Mouse (Mus musculus) ovary, adult 18-20 months (tissue): ENCODE measurements around the gene Nqo1.
A peak's percentile ranks its signal among the peaks of the same experiment; 100 is the strongest.

Source experiments
- DNase-seq: peaks from one replicate; pipeline ENCODE4 v3.0.0; 2022; ENCODE audit warnings: low spot score, mixed read lengths

The Nqo1 gene

DNA sequence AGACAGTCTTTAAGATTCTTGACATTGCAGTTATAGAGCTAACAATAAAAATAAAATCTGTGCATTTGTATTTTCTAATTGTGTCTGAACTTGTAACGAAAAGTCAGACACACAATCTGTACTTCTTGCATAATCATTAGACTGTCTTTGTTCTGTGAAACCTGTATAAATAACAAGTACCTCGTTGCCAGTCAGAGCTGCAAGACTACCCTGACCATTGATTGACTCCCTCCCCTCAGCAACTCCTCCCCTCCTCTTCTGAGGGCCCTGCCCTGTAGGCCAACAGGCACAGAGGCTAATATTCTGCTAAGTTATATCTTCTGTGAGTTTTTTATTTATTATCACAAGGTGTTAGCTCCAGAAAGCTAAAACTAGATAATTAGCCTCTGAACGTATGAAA is 2.9 kb upstream of the Nqo1 start:
- no peak for DNase-seq

DNA sequence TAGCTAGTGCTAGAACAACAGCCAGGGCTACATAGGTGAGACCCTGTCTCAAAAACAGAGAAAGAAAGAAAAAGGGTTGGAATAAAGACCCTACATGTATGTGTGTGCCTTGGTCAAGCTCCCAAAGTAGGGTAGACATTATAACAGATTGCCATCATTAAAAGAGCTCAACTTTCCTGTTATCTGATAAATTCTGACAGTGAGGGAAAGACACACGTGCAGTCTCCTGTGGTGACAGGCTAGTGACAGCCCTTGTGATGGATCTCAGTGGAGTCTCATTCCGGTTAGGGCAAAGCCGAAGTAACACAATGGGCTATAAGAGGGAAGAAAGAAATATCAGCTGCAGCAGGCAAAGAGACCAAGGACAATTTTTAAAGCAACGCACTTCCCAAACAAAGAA is 1.1 kb upstream of the Nqo1 start:
- no peak for DNase-seq

DNA sequence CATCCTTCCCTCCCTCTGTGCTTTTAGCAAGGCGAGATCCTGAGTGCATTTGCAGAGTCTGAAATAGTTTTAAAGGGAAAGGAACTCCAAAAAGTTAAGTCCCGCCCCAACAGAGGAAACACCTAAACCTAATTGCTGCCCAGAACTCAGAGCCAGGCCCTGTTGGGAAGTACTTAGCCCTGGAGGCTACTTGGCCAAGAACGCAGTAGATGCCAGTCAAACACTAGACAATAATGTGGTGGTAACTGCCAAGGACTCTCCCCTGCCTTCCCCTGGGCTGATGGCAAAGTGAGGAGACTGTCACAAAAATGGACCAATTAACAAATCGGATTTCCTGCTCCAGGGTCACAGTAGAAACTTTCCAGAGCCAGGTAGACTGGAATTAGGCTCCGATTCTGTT is 1.1 kb downstream of the Nqo1 start:
- no peak for DNase-seq

DNA sequence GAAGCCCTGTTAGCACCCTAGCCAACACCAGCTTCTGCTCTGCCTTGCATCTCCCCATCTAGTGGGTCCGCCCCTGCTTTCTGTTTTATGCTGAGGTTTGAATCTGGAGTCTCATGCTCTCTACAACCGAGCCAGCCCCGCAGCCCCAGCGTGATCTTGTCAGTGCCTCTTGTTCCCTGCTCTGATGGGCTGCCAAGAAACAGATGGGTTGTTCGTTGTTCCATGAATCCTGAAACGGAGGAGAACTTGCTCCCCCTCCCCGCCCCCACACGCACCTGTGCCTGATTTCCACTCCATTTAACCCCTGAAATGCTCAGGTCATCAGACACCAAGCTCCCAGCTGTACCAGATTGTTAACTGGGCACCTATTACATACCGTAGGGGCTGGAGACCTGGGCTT is 3.5 kb downstream of the Nqo1 start:
- DNase-seq, result no peak

DNA sequence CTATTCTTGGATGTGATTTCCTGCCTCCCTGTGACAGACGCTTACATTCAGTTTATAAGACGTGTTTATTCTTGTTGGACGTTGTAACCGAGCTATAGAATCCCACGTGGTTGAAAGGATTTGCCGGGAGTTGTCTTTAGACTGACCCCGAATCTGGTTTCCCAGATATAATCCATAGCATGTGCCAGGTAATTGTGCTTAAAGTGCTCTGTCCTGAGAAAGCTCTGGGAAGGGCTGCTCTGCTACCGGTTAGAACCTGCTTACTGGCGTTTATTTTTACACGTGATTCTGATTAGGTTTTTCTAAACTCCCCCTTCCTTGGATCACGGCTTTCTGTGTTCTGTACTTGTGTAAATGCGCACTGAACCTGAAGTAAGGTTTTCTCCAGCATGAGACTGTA is 5.3 kb downstream of the Nqo1 start:
- no peak for DNase-seq

DNA sequence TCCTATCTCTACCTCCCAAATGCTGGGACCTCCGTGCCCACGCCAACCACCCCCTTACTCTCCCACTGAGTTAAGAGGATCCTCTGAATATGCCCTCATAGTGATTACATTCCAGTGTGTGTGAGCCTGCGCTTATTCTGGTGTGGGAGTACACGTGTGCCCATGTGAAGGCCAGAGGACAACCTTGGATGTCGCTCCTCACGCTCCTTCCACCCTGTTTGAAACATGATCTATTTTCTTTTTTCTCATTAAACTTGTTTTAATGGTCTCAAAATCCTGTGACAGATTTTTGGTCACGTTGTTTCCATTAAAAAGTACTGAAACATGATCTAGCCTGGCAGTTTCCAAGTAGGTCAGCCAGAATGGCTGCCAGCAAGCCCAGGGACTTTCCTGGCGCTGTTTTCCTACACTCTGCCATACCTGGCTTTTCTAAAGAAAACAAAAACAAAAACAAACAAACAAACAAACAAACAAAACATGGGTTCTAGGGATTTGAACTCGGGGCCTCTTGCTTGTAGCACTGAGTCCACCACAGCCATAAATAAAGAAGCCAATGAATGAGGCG is 6.8 kb downstream of the Nqo1 start:
- no peak for DNase-seq

DNA sequence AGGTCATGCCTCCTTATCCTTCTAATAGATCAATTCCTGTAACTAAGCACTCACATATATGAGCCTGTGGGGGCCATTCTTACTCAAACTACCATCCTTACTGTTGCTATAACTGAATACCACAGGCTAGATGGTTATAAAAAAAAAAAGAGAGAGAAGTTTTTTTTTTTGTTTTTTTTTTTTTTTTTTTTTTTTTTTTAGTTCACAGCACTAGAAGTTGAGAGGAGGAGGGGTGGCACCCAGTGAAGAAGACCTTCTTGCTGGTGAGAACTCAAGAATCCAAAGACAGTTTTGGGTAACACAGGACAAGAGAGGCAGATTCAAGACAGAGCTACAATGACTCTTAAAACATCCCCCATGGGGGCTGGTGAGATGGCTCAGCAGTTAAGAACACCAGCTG is 7.6 kb downstream of the Nqo1 start:
- DNase-seq, result no peak

DNA sequence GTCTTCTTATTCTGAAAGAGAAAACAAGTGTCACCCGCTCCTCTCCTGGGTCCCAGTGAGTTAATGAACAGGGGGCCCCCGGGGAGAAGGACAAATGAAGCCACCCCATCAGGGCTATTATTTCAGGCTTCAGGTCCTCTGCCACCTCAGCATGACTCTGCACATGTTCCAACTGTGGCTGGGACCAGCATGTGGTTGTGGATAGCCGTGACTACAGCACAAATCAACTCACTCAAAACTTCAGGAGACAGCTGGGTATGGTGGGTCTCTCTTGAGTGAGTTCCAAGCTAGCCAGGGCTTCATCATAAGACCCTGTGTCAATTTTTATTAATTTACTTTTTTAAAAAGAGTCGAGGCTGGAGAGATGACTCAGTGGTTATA is 11.9 kb downstream of the Nqo1 start:
- no peak for DNase-seq

DNA sequence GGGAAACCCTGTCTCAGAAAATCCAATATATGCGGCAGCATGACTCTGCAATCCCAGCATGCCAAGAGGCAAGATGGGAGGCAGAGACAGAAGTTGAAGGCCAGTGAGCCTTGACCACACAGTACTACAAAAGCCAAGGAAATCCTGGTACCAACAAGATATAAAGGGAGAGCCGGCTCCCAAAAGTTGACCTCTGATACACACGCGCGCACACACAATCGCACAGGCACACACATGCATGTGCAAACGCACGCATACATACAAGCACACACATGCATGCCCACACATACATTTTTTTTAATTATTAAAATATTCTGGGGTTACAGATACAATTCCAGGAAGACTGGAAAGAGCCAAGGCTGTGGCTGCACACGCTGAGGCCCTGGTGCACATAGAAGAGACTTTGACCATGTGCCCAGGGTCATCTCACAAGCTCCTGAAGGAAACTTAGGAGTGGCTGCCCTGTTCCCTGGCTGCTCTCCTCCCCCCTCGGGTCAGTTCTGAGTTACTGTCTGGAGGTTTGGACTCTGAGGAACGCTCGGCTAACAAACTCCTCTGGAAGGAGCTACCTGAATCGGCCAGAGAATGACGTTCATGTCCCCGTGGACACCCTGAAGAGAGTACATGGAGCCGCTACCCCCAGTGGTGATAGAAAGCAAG is 12.4 kb downstream of the Nqo1 start:
- peak; percentile 43 for DNase-seq

DNA sequence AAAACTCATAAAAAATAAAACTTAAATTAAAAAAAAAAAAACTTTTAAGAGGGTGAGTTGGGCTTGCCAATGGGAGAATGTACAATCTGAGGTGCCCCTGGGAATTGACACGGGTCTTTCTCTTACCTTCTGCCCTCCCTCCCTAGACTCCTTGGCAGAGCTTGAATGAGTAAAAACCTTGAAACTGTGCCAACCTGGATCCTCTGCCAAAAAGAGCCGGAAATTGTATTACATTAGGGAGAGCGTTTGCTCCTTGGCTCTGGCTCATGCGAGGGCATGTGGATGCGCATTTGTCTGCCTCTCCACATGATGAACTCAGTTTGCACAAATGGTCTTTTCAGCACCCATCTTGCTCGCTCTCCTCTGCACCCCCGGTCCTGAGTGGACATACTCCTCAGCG is 13.4 kb downstream of the Nqo1 start:
- peak; percentile 77 for DNase-seq

DNA sequence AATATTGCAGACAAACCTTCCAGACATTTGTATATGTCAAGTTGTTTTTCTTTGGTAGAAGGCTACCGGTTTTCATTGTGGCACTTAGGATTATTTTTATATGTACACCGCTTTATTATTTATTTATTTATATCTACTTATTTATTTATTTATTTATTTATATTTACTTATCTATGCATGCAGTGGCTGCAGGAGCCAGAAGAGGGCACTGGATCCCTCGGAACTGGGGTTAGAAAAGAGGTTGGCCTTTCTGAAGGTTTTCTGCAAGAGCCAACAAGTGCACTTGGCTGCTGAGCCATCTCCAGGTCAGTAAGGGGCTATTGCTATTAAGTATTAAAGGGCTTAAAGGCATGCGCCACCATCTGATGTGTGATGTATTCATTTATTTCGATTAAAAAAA is 15.1 kb downstream of the Nqo1 start:
- no peak for DNase-seq

DNA sequence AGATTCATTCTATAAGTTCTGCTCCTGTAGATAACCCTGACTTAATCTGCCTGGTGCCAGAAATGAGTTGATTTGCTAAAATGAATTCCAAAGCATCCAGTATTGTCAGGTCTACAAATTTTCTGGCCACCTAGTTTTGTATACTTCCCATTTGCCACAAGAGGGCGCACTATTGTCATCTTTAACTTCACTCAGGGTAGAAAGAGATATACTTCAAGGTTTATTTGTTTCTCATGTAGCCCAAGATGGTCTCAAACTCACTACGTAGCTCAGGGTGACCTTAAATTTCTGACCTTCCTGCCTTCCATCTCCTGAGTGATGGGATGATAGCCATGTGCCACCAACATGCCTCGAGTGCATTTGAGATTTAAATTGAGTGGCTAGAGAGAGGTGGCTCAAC is 16.4 kb downstream of the Nqo1 start:
- DNase-seq, result no peak

DNA sequence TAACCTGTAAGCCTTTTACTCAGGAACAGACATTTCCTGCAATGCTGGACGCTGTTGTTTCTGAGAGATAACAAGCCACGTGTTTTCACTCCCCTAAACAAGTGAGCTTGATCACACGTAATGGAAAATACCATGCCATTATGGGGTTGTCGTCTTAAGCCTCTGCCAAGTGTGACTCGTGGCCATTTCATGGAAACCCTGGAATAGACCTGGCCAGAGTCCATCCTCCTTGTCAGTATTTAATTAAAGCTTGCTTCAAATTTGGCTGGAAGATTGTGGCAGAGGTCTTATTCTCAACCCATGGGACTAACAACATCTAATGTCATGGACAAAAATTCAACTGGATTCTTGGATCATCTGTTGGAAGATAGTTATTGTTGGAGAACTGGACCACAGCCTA is 16.8 kb downstream of the Nqo1 start:
- DNase-seq, result no peak

DNA sequence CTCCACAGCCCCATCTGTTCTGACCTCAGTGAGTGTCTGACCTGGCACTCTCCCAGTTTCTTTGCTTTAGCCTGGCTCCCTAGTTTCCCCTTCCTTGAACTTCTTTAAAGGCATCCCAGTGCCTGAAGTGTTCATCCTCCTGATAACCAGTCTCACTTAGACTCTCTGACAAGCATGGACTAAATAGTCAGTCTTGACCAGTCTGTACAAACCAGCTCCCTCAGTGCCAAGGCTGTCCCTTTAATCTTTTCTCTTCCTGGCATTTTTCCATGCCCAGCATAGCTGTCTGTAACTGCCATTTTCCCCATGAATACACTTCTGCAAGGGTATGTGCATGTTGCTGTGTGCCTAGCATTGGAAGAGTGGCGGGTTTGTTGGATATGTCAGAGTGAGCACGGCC is 17.9 kb downstream of the Nqo1 start:
- no peak for DNase-seq

DNA sequence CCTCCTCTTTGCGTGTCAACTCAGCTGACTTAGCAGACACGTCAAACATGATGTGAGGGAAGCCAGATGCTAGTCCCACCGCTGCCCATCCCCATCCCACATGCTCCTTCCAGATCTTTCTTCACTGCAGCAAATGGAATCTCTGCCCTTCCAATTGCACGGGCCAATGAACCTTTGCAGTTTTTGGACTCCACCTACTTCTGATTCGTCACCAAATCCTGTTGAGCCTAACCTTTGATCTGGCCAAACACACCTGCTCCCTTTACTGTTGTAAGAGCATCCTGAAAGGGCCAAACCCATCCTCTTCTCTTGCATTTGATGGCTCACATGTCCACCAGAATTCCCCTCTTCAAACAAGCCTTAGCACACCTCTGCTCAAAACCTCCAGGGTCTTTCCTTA is 18.4 kb downstream of the Nqo1 start:
- no peak for DNase-seq

DNA sequence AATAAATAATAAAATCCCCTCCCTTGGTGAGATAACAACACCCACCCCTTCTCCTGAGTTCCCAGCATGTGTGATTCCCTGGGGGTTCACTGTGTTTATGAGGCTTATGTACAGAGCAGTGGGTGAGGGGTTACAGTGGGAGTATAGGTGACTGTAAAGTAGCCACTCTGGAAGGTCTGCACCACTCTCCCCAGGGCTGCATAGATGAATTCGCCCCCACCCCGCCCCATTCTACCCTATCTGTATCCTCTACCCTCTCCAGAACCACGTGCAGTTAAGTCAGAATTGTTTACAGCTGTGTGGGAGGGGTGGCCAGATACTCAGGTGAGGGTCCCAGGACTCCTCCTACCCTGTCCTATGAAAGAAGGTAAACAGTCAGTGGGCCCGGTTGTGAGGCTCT is 20.1 kb downstream of the Nqo1 start:
- no peak for DNase-seq

DNA sequence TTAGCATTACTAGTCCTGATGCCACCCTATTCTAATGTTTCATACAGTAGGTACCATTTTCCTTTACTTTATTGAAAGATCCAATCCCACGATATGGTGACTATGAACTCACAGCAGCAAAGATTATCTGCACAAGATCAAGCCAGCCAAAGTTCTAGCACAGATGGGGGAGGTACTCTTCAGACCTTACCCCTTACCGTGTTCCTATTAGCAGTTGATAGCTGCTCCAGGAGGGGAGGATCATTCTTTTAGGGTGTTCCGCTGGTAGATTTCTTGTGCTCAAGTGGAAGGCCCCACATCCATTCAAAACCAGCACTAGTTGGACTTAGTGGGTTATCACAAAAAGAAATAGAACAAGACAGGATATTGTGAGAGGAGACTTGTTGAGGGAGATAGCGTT is 21.3 kb downstream of the Nqo1 start:
- no peak for DNase-seq

DNA sequence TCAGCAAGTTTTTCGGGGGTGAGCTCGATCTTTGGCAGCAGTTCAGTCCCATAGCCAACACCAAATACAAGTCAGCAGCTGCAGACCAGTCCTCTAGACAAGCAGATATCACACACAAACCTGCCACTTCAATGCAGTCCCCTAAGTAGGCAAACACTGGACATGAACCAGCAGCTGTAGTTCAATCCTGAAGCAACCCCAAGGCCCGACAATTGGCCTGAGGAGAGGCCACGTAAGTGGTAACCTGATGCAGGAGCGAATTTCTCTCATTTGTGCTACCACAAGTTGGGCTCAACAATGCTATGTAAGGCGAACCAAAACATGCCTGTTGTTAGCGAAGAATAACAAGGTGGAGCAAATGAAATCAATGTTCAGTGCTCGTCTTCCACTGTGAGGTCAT is 22.3 kb downstream of the Nqo1 start:
- DNase-seq, result no peak

DNA sequence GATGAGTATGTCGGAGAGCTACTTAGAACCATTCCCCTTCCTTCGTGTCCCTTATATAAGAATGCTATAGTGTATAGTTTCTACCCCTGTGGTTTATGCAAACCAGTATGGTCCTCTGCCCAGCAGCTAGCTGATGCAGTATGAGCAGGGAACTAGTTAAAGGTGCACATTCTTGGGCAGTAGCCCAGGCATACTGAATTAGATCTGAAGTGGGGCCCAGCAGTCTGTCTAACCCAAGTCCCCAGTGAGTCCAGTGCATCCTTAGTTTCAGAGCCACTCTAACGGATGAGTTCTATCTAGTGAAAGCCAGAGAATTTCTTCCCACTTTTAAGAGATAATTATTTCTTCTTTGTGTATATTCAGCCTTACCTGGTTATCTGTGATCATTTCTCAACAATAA is 25.7 kb downstream of the Nqo1 start:
- no peak for DNase-seq

DNA sequence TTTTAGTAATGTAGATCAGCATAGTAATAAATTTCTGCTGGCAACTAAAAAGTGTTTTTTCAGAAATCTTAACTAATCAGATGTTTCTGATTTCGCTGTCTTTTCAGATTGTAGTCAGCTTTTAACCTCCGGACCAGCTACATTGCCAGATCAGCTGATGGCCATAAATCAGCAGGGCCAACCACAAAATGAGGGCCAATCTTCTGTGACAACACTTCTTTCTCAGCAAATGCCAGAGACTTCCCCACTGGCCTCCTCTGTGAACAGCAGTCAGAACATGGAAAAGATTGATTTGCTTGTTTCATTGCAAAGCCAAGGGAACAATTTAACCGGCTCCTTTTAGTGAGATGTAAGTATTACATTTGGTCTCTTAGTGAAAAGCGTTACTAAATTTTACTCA is 32.7 kb downstream of the Nqo1 start:
- no peak for DNase-seq
